Mouse (Mus musculus) cortical plate, adult 2 months (tissue): ENCODE measurements around the gene Mink1. TPM values are rescaled to one million over a fixed set of nuclear protein-coding genes. Genes with fewer than 3 reads are reported as not detected.

Source experiments
- H3K27ac ChIP-seq: fragments of 200-500 bp; 2 replicates; pipeline ENCODE4 v1.5.1; 2012; ENCODE audit warnings: low read length, control low read depth, inconsistent platforms; ENCODE audit not compliant: insufficient read depth
- H3K4me1 ChIP-seq: fragments of 200-500 bp; 2 replicates; pipeline ENCODE4 v1.6.1; 2011; ENCODE audit warnings: low read length; ENCODE audit not compliant: control insufficient read depth, insufficient read depth
- H3K4me3 ChIP-seq: fragments of 200-500 bp; 2 replicates; pipeline ENCODE4 v1.5.1; 2011; ENCODE audit warnings: mild to moderate bottlenecking, low read length, control low read depth; ENCODE audit not compliant: insufficient read depth
- CTCF ChIP-seq: fragments of 200-500 bp; IDR thresholded peaks from 2 replicates; pipeline ENCODE4 v1.5.1; 2011; ENCODE audit warnings: mild to moderate bottlenecking, control low read depth, low read length; ENCODE audit not compliant: insufficient read depth; ENCODE audit errors: extremely low read depth
- POLR2A ChIP-seq: fragments of 200-500 bp; IDR thresholded peaks from 2 replicates; pipeline ENCODE4 v1.6.1; 2011; ENCODE audit warnings: mild to moderate bottlenecking, low read length, control low read depth; ENCODE audit not compliant: insufficient read depth; ENCODE audit errors: extremely low read depth
- polyA plus RNA-seq: library from polyadenylated mRNA; depleted of rRNA; stranded (reverse); fragments of >200 nt; gene quantifications from 2 replicates; pipeline ENCODE4 v1.2.3, GENCODE M21; 2012

Gene Mink1
- polyA plus RNA-seq, 1 experiment: 318 TPM

- peak; percentile 66; the same call in 1 of the 2 replicates for TF ChIP-seq POLR2A
- TF ChIP-seq CTCF: no peak
- peak within 1 kb of the TSS; percentile 94 for H3K27ac ChIP-seq
- H3K4me3 ChIP-seq: peak within 1 kb of the TSS; percentile 74
- H3K4me1 ChIP-seq: peaks cover 5% of the 10 kb centered on the region
These were observed 84.3 kb downstream of the Mink1 start, which contains the start of the genes Rnf167 and Slc25a11 for GRCm38 (mm10) chr11:70646691-70647650. Gene Rnf167, plus strand, starts transcription at chr11:70647235. Gene Slc25a11, minus strand, starts transcription at chr11:70647479.

GRCm38 (mm10) chr11:70647716-70648420, 85.2 kb downstream of the Mink1 start:
- TF ChIP-seq CTCF: no peak
- Histone ChIP-seq H3K4me3 (peak overlapping the region; percentile 74), H3K4me1 (peaks cover 6% of the 10 kb centered on the region), H3K27ac (peak overlapping the region; percentile 74)

GRCm38 (mm10) chr11:70648512-70648911, 85.8 kb downstream of the Mink1 start:
- Histone ChIP-seq H3K27ac (no peak overlapping the region), H3K4me3 (peak overlapping the region; percentile 74; the same call in 1 of the 2 replicates), H3K4me1 (peaks cover 6% of the 10 kb centered on the region)
- no peak for TF ChIP-seq POLR2A
- TF ChIP-seq CTCF: no peak

GRCm38 (mm10) chr11:70649185-70649734, 86.6 kb downstream of the Mink1 start:
- TF ChIP-seq POLR2A (no peak), CTCF (no peak)
- peaks cover 6% of the 10 kb centered on the region for H3K4me1 ChIP-seq
- no peak overlapping the region for H3K27ac ChIP-seq

GRCm38 (mm10) chr11:70650322-70651175, 87.9 kb downstream of the Mink1 start:
- H3K4me3 ChIP-seq: no peak overlapping the region
- peaks cover 6% of the 10 kb centered on the region for H3K4me1 ChIP-seq
- no peak overlapping the region for H3K27ac ChIP-seq
- no peak for TF ChIP-seq POLR2A

More at GRCm38 (mm10) chr11:70649185-70649734, 86.6 kb downstream of the Mink1 start:
- H3K4me3 ChIP-seq: no peak overlapping the region

GRCm38 (mm10) chr11:70651391-70651790, 88.7 kb downstream of the Mink1 start:
- H3K4me1 ChIP-seq: peaks cover 3% of the 10 kb centered on the region; the same call in 1 of the 2 replicates
- TF ChIP-seq CTCF: no peak
- no peak for TF ChIP-seq POLR2A
- no peak overlapping the region for H3K4me3 ChIP-seq
- no peak overlapping the region for H3K27ac ChIP-seq

GRCm38 (mm10) chr11:70652029-70652883, 89.6 kb downstream of the Mink1 start:
- Histone ChIP-seq H3K4me3 (peak overlapping the region; percentile 100; the same call in 1 of the 2 replicates), H3K4me1 (peaks cover 3% of the 10 kb centered on the region; the same call in 1 of the 2 replicates), H3K27ac (no peak overlapping the region)
- TF ChIP-seq CTCF (no peak), POLR2A (no peak)

- TF ChIP-seq CTCF (no peak), POLR2A (no peak)
- Histone ChIP-seq H3K4me1 (peaks cover 3% of the 10 kb centered on the region; the same call in 1 of the 2 replicates), H3K27ac (no peak overlapping the region), H3K4me3 (peak overlapping the region; percentile 100; the same call in 1 of the 2 replicates)
These were observed 90.2 kb downstream of the Mink1 start for GRCm38 (mm10) chr11:70652884-70653344.
